Mouse (Mus musculus) CD4-positive, CD25-positive, alpha-beta regulatory T cell, adult 4 months (primary cell): ENCODE measurements around the gene Mpig6b. TPM values are rescaled to one million over a fixed set of nuclear protein-coding genes. Genes with fewer than 3 reads are reported as not detected.

ENCODE experiments used
- ATAC-seq: one replicate; pipeline ENCODE4 v1.8.0; 2017
- polyA plus RNA-seq, 2 experiments: library from polyadenylated mRNA; unstranded; fragments of 100-300 nt; shearing (Covaris generic); gene quantifications; one replicate each; pipeline ENCODE4 v1.2.1; 2017

Gene Mpig6b
- not detected for polyA plus RNA-seq

GRCm38 (mm10) chr17:35066084-35066483 is at the start of gene Mpig6b:
Gene Mpig6b, minus strand, starts transcription at chr17:35066184.
- ATAC-seq = no peak

GRCm38 (mm10) chr17:35115046-35116019 is 49.3 kb upstream of the Mpig6b start, which contains the start of gene Ly6g5b:
Gene Ly6g5b, minus strand, starts transcription at chr17:35115428.
- ATAC-seq = peak; percentile 70

GRCm38 (mm10) chr17:35111774-35112173 is 45.8 kb upstream of the Mpig6b start:
- ATAC-seq = no peak

GRCm38 (mm10) chr17:35108097-35108496 is 42.1 kb upstream of the Mpig6b start, which contains the start of gene Ly6g5c:
Gene Ly6g5c, plus strand, starts transcription at chr17:35108279.
- no peak for ATAC-seq

GRCm38 (mm10) chr17:35106522-35106921 is 40.5 kb upstream of the Mpig6b start:
- ATAC-seq = no peak

GRCm38 (mm10) chr17:35105740-35106389 is 39.9 kb upstream of the Mpig6b start:
- ATAC-seq = no peak

- ATAC-seq = no peak
These were observed 38.8 kb upstream of the Mpig6b start for GRCm38 (mm10) chr17:35104754-35105153.

- no peak for ATAC-seq
These were observed 38.1 kb upstream of the Mpig6b start for GRCm38 (mm10) chr17:35104079-35104478.

GRCm38 (mm10) chr17:35103221-35103690 is 37.3 kb upstream of the Mpig6b start:
- no peak for ATAC-seq

GRCm38 (mm10) chr17:35102299-35102698 is 36.3 kb upstream of the Mpig6b start:
- ATAC-seq = no peak

GRCm38 (mm10) chr17:35101161-35101560 is 35.2 kb upstream of the Mpig6b start:
- ATAC-seq = no peak

GRCm38 (mm10) chr17:35100196-35100765 is 34.3 kb upstream of the Mpig6b start:
- ATAC-seq = no peak

- ATAC-seq = no peak
These were observed 31.2 kb upstream of the Mpig6b start for GRCm38 (mm10) chr17:35097164-35097655.

- no peak for ATAC-seq
These were observed 30.6 kb upstream of the Mpig6b start for GRCm38 (mm10) chr17:35096597-35096996.

GRCm38 (mm10) chr17:35094475-35095365 is 28.7 kb upstream of the Mpig6b start:
- no peak for ATAC-seq

GRCm38 (mm10) chr17:35092403-35093198 is 26.6 kb upstream of the Mpig6b start:
- ATAC-seq = no peak

GRCm38 (mm10) chr17:35090166-35090932 is 24.4 kb upstream of the Mpig6b start:
- ATAC-seq = no peak

GRCm38 (mm10) chr17:35088825-35089644 is 23.1 kb upstream of the Mpig6b start, which contains the start of gene Abhd16a:
Gene Abhd16a, plus strand, starts transcription at chr17:35089263.
- peak; percentile 94 for ATAC-seq

GRCm38 (mm10) chr17:35088151-35088550 is 22.2 kb upstream of the Mpig6b start:
- no peak for ATAC-seq
